Mouse (Mus musculus): ENCODE data around the gene Lrr1. TPM values are rescaled to one million over a fixed set of nuclear protein-coding genes. Genes with fewer than 3 reads are reported as not detected.

The Lrr1 gene
- polyA plus RNA-seq, 2 experiments, result 11.1 to 21.3 TPM

DNA sequence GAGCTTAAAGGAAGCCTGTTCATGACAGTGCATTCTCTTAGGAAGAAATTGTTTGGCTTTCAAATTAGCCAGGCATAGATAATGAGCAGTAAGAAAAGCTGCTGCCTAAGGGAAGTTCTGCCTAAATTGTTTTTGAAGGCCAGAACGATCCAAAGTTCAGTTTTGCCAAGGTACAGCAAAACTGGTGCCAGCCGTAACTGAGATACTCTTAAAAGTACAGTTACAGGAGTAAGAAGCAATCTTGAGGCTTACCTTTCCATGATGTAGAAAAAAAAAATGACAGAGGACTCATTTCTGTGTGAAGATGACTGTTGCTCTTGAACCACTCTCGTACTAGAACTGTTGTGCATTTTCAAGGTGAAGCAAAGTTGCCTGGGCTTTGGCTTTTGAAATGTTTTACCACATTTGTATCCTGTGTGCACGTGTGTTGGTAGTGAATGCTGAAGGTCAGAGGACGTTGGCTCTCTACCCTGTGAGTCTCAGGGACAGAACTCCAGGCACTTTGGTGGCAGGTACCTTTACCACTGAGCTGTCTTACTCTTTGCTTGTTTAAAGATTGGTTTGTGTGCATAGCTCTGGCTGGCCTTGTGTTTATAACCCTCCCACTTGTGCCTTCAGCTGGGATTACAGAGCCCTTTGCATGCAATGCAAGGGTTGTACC, 18.3 kb downstream of the Lrr1 start:
- TF ChIP-seq CTCF (IDR thresholded peaks at IDR 0.05; ENCODE audit: low read depth), result no peak
- no peak for TF ChIP-seq EP300 (IDR thresholded peaks at IDR 0.05; ENCODE audit: low read depth)

DNA sequence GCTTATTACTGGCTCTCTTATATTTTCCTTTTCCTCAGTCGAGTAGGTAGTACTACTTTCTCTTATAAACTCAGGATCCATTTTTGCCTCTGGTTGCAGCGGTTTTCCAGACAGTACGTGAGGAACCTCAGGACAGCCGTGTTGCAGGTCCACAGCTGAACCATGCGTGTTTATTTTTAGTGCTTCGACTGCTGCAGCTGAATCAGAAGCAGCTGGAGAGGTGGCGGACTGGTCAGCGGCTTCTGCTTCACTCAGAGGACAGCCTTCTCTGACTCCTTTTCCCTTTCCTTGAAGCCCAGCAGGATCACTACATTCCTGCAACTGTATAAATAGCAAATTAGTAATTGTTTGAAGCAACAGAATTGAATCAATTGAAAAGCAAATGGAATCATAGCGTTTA, 21.5 kb downstream of the Lrr1 start:
- no peak for ATAC-seq (ENCODE audit: insufficient read depth)
- Histone ChIP-seq H3K4me1 (replicated peaks; ENCODE audit: control insufficient read depth in 2 of 2, insufficient read depth in 2 of 2, low read length in 1 of 2) (peaks cover 13 to 17% of the 10 kb centered on the region in 2 experiments), H3K9ac (replicated peaks) (no peak overlapping the region), H3K4me2 (ENCODE audit: low read depth) (no peak overlapping the region), H3K27ac (no peak overlapping the region), H3K27me3 (ENCODE audit: control insufficient read depth, insufficient read depth, low read length) (no peaks in the 10 kb centered on the region), H3K36me3 (replicated peaks; ENCODE audit: control insufficient read depth, insufficient read depth, low read depth) (peaks cover 27% of the 10 kb centered on the region), H3K4me3 (ENCODE audit: insufficient read depth in 1 of 2, low read depth in 2 of 2, low read length in 2 of 2) (no peak overlapping the region), H3K9me3 (ENCODE audit: control insufficient read depth, low read length) (no peaks in the 10 kb centered on the region)
- 83% methylated on average over 9 of the region's 9 CpGs for WGBS (ENCODE audit: insufficient replicate concordance)
- no peak for DNase-seq (ENCODE audit: low read depth in 3 of 3, low spot score in 3 of 3)
- TF ChIP-seq CTCF (IDR thresholded peaks at IDR 0.05; ENCODE audit: low read depth) (no peak), EP300 (IDR thresholded peaks at IDR 0.05; ENCODE audit: low read depth) (no peak)

More for the DNA sequence above, 18.3 kb downstream of the Lrr1 start:
- Histone ChIP-seq H3K4me1 (replicated peaks; ENCODE audit: control insufficient read depth in 2 of 2, insufficient read depth in 2 of 2, low read length in 1 of 2) (peaks cover 13 to 15% of the 10 kb centered on the region in 2 experiments), H3K36me3 (replicated peaks; ENCODE audit: control insufficient read depth, insufficient read depth, low read depth) (peaks cover 28% of the 10 kb centered on the region), H3K9ac (replicated peaks) (no peak overlapping the region; the same call in 1 of the 2 replicates), H3K9me3 (ENCODE audit: control insufficient read depth, low read length) (no peaks in the 10 kb centered on the region), H3K27me3 (ENCODE audit: control insufficient read depth, insufficient read depth, low read length) (no peaks in the 10 kb centered on the region), H3K4me2 (ENCODE audit: low read depth) (peak overlapping the region; percentile 39), H3K27ac (peak overlapping the region; percentile 9; the same call in 1 of the 2 replicates), H3K4me3 (ENCODE audit: insufficient read depth in 1 of 2, low read depth in 2 of 2, low read length in 2 of 2) (peak overlapping the region in 1 of 2 experiments; percentile 12; a peak in 3 of 4 replicates)
- DNase-seq (ENCODE audit: low read depth in 3 of 3, low spot score in 3 of 3), result no peak
- no peak for ATAC-seq (ENCODE audit: insufficient read depth)
- 57% methylated on average over 5 of the region's 5 CpGs for WGBS (ENCODE audit: insufficient replicate concordance)

DNA sequence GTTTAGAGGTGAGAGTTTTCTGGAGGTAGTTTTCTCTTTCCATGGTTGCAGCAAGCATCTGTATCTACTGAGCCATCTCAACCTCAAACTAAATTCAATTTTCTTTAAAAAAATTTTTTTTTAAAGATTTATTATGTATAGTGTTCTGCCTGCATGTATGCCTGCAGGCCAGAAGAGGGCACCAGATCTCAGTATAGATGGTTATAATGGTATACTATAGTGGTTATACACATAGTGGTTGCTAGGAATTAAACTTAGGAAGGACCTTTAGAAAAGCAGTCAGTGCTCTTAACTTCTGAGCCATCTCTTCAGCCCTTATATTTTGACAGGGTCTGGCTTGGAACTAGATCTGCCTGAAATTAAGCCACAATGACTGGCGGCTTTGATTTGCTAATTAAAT, 21.9 kb downstream of the Lrr1 start:
- ATAC-seq (ENCODE audit: insufficient read depth), result no peak
- Histone ChIP-seq H3K4me2 (ENCODE audit: low read depth) (no peak overlapping the region), H3K4me3 (ENCODE audit: insufficient read depth in 1 of 2, low read depth in 2 of 2, low read length in 2 of 2) (no peak overlapping the region), H3K27ac (no peak overlapping the region), H3K9ac (replicated peaks) (no peak overlapping the region), H3K9me3 (ENCODE audit: control insufficient read depth, low read length) (no peaks in the 10 kb centered on the region), H3K4me1 (replicated peaks; ENCODE audit: control insufficient read depth in 2 of 2, insufficient read depth in 2 of 2, low read length in 1 of 2) (peaks cover 8 to 12% of the 10 kb centered on the region in 2 experiments), H3K27me3 (ENCODE audit: control insufficient read depth, insufficient read depth, low read length) (no peaks in the 10 kb centered on the region), H3K36me3 (replicated peaks; ENCODE audit: control insufficient read depth, insufficient read depth, low read depth) (peaks cover 27% of the 10 kb centered on the region)
- 90% methylated on average over 1 of the region's 1 CpGs for WGBS (ENCODE audit: insufficient replicate concordance)
- TF ChIP-seq EP300 (IDR thresholded peaks at IDR 0.05; ENCODE audit: low read depth) (no peak), CTCF (IDR thresholded peaks at IDR 0.05; ENCODE audit: low read depth) (peak; percentile 45)
- no peak for DNase-seq (ENCODE audit: low read depth in 3 of 3, low spot score in 3 of 3)

GRCm38 (mm10) chr12:69191396-69191795, 22.8 kb downstream of the Lrr1 start:
- DNase-seq (ENCODE audit: low read depth in 3 of 3, low spot score in 3 of 3), result no peak
- H3K4me2 ChIP-seq (ENCODE audit: low read depth), result no peak overlapping the region
- WGBS (ENCODE audit: insufficient replicate concordance), result 72% methylated on average over 5 of the region's 5 CpGs

GRCm38 (mm10) chr12:69192637-69193036, 24.0 kb downstream of the Lrr1 start:
- ATAC-seq (ENCODE audit: insufficient read depth) (no peak), DNase-seq (ENCODE audit: low read depth in 3 of 3, low spot score in 3 of 3) (no peak)
- WGBS (ENCODE audit: insufficient replicate concordance), result 90% methylated on average over 2 of the region's 2 CpGs
- Histone ChIP-seq H3K9ac (replicated peaks) (no peak overlapping the region), H3K9me3 (ENCODE audit: control insufficient read depth, low read length) (no peaks in the 10 kb centered on the region), H3K4me1 (replicated peaks; ENCODE audit: control insufficient read depth in 2 of 2, insufficient read depth in 2 of 2, low read length in 1 of 2) (peaks cover 0 to 2% of the 10 kb centered on the region in 2 experiments; a peak in 1 of 4 replicates), H3K27ac (no peak overlapping the region), H3K4me3 (ENCODE audit: insufficient read depth in 1 of 2, low read depth in 2 of 2, low read length in 2 of 2) (no peak overlapping the region), H3K36me3 (replicated peaks; ENCODE audit: control insufficient read depth, insufficient read depth, low read depth) (peaks cover 27% of the 10 kb centered on the region), H3K27me3 (ENCODE audit: control insufficient read depth, insufficient read depth, low read length) (no peaks in the 10 kb centered on the region), H3K4me2 (ENCODE audit: low read depth) (no peak overlapping the region)
- TF ChIP-seq EP300 (IDR thresholded peaks at IDR 0.05; ENCODE audit: low read depth), result no peak
- no peak for TF ChIP-seq CTCF (IDR thresholded peaks at IDR 0.05; ENCODE audit: low read depth)

More at GRCm38 (mm10) chr12:69191396-69191795, 22.8 kb downstream of the Lrr1 start:
- no peak overlapping the region for H3K27ac ChIP-seq
- no peak overlapping the region for H3K4me3 ChIP-seq (ENCODE audit: insufficient read depth in 1 of 2, low read depth in 2 of 2, low read length in 2 of 2)
- H3K9me3 ChIP-seq (ENCODE audit: control insufficient read depth, low read length), result no peaks in the 10 kb centered on the region
- H3K36me3 ChIP-seq (replicated peaks; ENCODE audit: control insufficient read depth, insufficient read depth, low read depth), result peaks cover 27% of the 10 kb centered on the region
- ATAC-seq (ENCODE audit: insufficient read depth), result no peak
- H3K27me3 ChIP-seq (ENCODE audit: control insufficient read depth, insufficient read depth, low read length), result no peaks in the 10 kb centered on the region
- TF ChIP-seq EP300 (IDR thresholded peaks at IDR 0.05; ENCODE audit: low read depth) (no peak), CTCF (IDR thresholded peaks at IDR 0.05; ENCODE audit: low read depth) (no peak)
- H3K4me1 ChIP-seq (replicated peaks; ENCODE audit: control insufficient read depth in 2 of 2, insufficient read depth in 2 of 2, low read length in 1 of 2), result peaks cover 5 to 10% of the 10 kb centered on the region in 2 experiments
- no peak overlapping the region for H3K9ac ChIP-seq (replicated peaks)
